Mouse (Mus musculus): Measurements from ENCODE around the gene Bmyc.
"Not testable (repeated sequence)": the region's sequence is repeated elsewhere in the genome, so short reads cannot be mapped to it uniquely, and the experiment has no call there.

Bmyc gene

DNA sequence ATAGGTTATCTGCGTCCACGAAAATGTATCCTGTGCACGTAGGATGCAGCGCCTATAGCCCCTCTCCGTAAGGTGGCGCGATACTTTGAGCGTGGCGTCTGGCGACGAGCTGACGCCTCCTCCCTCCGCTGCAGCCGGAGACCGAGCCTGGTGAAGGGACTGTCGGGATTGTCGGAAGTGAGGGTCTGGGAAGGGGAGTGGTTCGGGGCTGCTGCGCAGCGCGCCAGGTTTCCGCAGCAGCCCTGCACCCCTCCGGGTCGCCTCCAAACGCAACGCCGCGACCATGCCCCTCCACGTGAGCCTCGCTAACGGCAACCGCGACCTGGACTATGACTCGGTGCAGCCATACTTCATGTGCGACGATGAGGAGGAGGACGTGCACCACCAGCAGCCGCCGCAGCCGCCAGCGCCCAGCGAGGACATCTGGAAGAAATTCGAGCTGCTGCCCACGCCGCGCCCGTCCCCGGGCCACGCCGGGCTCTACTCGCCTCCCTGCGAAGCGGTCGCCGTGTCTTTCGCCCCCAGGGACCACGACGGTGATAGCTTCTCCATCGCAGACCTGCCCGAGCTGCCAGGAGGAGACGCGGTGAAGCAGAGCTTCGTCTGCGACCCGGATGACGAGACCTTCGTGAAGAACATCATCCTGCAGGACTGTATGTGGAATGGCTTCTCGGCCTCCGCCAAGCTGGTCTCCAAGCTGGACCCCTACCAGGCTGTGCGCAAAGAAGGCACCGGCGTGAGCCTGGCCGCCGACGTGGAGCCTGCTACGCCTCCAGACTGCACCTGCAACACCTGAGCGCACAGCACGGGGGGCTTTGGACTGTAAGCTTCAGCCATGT, at the start of gene Bmyc:
Gene Bmyc (plus strand): TSS at position 97 of the 839 bp plus-strand sequence.
- DNase-seq (ENCODE audit: low spot score) = peak; percentile 80

DNA sequence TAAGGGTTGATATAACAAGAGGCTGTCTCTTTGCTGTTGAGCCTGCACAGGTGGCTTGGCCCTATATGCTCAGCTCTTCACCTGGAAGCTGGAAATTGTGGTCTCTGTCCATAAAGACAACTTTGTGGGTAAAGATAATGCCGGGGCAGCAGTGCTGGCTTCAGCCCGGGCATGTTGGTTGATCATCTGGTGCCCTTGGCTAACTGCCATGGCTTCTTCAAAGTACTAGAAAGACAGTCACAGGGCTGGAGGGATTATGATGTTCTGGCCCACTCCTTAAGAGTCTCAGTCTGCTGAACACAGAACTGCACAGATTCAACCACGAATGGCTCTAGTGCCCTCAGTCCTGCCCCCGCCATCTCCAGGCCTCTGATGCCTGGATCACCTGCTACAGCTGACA, 49.3 kb upstream of the Bmyc start:
- DNase-seq (ENCODE audit: low spot score) = no peak

GRCm38 (mm10) chr2:25657652-25658051, 48.9 kb upstream of the Bmyc start, which contains the start of gene Lcn5:
Gene Lcn5, plus strand, starts transcription at chr2:25657952.
- DNase-seq (ENCODE audit: low spot score) = no peak

GRCm38 (mm10) chr2:25660279-25660678, 46.3 kb upstream of the Bmyc start:
- no peak for DNase-seq (ENCODE audit: low spot score)

- no peak for DNase-seq (ENCODE audit: low spot score)
Observed at GRCm38 (mm10) chr2:25661245-25661970, 45.1 kb upstream of the Bmyc start.

GRCm38 (mm10) chr2:25663511-25663910, 43.0 kb upstream of the Bmyc start:
- no peak for DNase-seq (ENCODE audit: low spot score)

GRCm38 (mm10) chr2:25664125-25664524, 42.4 kb upstream of the Bmyc start:
- no peak for DNase-seq (ENCODE audit: low spot score)

GRCm38 (mm10) chr2:25666516-25666915, 40.0 kb upstream of the Bmyc start:
- DNase-seq (ENCODE audit: low spot score) = no peak

- no peak for DNase-seq (ENCODE audit: low spot score)
Observed at GRCm38 (mm10) chr2:25676486-25676885, 30.1 kb upstream of the Bmyc start, which contains the start of gene Lcn6. Gene Lcn6, plus strand, starts transcription at chr2:25676786.

GRCm38 (mm10) chr2:25679559-25679958, 27.0 kb upstream of the Bmyc start:
- no peak for DNase-seq (ENCODE audit: low spot score)

DNA sequence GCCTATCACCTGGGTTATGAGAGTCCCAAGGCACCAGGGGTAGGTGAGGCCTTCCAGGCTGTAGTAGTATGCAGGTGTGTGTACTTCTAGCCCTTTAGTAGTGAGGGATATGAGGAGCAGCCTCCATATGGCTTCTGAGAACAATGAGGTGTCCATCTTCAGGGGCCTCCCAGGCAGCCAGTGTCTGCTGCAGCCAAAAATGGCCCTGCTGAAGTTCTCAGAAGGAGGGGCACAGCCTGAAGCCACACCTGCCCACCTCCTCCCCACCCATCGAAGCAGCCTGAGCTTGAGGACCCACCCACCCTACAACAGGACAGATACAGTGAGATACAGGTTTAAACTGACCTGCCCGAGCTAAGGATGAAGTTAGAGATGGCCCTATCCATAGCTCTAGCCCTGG, 24.1 kb upstream of the Bmyc start, which contains the start of gene Lcn10:
Gene Lcn10 (plus strand): TSS at position 301 of the 400 bp plus-strand sequence.
- no peak for DNase-seq (ENCODE audit: low spot score)

- DNase-seq (ENCODE audit: low spot score) = no peak
Observed at GRCm38 (mm10) chr2:25686941-25687340, 19.6 kb upstream of the Bmyc start.

DNA sequence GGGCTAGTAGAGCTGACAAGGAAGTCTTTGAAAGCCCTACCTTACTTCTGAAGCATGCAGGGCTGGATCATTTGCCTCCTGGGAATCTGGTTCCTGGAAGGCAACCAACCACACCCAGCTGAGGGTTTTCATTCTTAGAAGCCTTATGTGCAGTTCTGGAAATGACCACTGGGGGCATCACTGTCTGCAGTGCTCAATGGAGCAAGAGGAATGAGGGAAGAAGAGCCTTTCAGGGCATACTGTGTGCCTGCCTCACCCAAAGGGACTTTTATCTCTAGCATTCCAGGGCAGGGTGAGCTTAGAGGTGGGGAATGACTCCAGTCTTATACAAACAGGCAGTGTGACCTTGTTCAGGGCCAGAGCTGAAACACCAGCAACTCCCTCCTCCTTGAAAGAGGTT, 11.9 kb upstream of the Bmyc start:
- DNase-seq (ENCODE audit: low spot score) = peak; percentile 14

DNA sequence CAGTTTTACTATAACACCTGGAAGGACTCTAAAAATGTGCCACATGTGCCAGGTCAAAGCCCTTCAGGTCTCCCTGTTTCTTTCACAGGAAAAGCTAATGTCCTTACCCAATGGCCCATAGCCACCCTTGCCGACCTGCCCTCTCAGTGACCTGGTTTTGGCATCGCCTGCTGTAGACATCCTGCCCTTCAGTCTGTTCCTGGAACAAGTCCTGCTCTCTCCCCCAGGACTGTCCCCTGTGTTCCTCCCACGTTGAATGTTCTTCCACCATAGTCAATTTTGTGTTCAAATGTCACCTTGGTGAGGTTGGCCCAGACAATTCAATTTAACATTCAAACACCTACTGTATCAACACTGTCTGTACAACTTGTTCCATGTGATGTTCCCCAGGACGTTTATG, 9.6 kb upstream of the Bmyc start:
- DNase-seq (ENCODE audit: low spot score) = no peak

DNA sequence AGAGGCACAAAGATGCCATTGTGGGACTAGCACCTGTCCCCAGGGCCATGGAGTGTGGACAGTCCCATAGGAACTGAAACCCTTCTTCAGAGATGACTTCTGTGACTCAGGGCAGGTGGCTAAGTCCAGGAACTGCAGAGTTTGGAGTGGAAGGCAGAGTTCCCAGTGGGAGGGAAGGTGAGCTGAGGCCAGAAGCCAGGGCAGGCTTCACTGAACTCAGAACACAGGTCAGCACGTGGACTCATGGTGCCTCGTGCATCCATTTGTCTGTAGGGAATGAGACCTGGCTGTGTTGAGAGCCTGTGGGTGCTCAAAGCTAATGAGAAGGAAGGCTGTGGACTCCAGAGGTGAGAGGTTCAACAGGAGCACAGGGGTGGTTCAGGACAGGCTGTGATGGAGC, 7.8 kb upstream of the Bmyc start:
- no peak for DNase-seq (ENCODE audit: low spot score)

GRCm38 (mm10) chr2:25699743-25700142, 6.8 kb upstream of the Bmyc start, which contains the start of gene Obp2a:
Gene Obp2a, plus strand, starts transcription at chr2:25700043.
- DNase-seq (ENCODE audit: low spot score) = not testable (repeated sequence)

GRCm38 (mm10) chr2:25701001-25701400, 5.5 kb upstream of the Bmyc start:
- DNase-seq (ENCODE audit: low spot score) = no peak

DNA sequence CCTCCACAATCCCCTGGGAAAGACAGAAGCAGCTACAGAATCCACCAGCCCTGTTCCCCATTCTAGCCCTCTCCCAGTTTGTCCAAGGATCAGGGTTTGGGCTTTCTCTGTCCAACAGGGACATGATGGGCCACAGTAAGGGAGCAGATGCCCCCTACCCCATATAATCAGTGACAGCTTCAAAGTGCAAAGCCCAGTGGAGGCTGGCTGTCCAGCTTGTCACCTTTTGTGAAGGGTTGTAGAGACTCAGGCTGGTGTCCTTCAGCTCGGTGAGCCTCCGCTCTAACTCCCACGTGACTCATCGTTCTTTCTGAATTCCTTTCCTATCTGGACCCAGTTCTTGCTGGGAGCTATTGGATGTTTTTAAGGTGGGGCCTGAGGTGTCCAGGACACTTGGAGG, 2.8 kb upstream of the Bmyc start:
- no peak for DNase-seq (ENCODE audit: low spot score)

GRCm38 (mm10) chr2:25708121-25708520, 1.6 kb downstream of the Bmyc start:
- peak; percentile 26 for DNase-seq (ENCODE audit: low spot score)

DNA sequence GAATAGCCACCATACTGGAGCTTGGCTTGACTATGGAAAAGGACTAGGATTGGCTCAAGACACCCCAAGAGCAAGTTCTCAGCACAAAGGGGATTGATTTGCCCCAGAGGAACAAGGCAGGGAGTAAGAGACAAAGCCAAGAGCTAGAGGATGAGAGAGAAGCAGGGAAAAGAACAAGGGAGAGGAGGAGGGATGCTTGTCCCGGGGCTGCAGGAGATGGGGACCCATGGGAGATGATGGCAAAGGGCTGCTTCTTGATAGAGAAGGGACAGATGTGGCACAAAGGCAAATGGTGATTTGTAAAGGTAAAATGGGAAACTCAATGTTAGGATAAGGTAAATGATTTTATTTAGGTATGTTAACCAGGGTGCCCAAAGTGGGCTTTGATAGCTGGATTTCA, 2.5 kb downstream of the Bmyc start:
- DNase-seq (ENCODE audit: low spot score) = not testable (repeated sequence)

DNA sequence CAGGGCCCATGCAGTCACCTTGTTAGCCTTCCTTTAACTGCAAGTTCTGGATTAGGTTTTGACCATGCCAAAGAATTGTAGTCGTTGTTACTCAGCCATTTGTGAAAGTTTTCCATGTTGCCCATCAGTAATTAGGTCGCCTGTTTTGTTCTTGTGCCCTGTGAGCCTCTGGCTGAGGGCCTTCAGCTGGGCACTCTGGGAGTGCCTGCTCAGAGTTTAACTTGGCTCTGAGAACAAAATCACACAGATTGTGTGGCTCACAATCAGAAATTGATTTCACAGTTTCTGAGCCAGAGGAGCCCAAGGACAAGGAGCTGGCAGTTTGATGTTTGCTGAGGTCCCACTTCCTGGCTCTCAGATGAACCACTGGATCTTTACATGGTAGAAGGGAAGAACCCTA, 3.3 kb downstream of the Bmyc start:
- not testable (repeated sequence) for DNase-seq (ENCODE audit: low spot score)

- DNase-seq (ENCODE audit: low spot score) = not testable (repeated sequence)
Observed at GRCm38 (mm10) chr2:25711641-25712040, 5.1 kb downstream of the Bmyc start.

DNA sequence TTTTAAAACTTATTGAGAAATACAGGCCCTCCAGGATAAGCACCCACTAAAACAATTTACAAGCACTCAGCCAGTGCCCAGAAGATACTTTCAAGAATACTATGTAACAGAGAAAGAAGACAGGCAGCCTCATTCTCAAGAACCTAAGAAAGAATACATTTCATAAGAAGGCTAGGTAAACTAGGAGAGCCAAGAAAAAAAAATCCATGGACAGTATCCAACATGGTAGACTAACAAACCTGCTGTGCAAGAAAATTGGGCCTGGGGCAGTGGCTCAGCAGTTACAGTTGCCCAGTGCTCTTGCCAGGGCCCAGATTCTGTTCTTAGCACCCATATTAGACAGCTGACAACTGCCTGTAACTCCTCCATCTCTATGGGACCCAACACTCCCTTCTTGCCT, 10.7 kb downstream of the Bmyc start:
- no peak for DNase-seq (ENCODE audit: low spot score)
